Mouse (Mus musculus) heart, adult 2 months (tissue): ENCODE data around the gene Edem1. TPM values are rescaled to one million over a fixed set of nuclear protein-coding genes. Genes with fewer than 3 reads are reported as not detected.

ENCODE experiments used
- DNase-seq, 2 experiments: peaks; one replicate each; pipeline ENCODE4 v3.0.0; 2021
- H3K27ac ChIP-seq: fragments of 200-600 bp; 2 replicates; pipeline ENCODE4 v1.8.1; 2022
- H3K27me3 ChIP-seq: fragments of 200-500 bp; 2 replicates; pipeline ENCODE4 v1.6.1; 2012; ENCODE audit warnings: mild to moderate bottlenecking, low read length, inconsistent platforms, mixed read lengths; ENCODE audit not compliant: control insufficient read depth, insufficient read depth
- H3K36me3 ChIP-seq: fragments of 200-500 bp; 2 replicates; pipeline ENCODE4 v1.6.1; 2012; ENCODE audit warnings: low read length, inconsistent platforms; ENCODE audit not compliant: control insufficient read depth, insufficient read depth
- H3K4me1 ChIP-seq: fragments of 200-500 bp; 2 replicates; pipeline ENCODE4 v1.6.1; 2011; ENCODE audit warnings: low read length; ENCODE audit not compliant: control insufficient read depth, insufficient read depth
- H3K4me3 ChIP-seq: fragments of 200-600 bp; 2 replicates; pipeline ENCODE4 v1.8.1; 2022
- H3K79me2 ChIP-seq: fragments of 200-500 bp; replicated peaks from 2 replicates; pipeline ENCODE4 v1.6.1; 2012; ENCODE audit warnings: mild to moderate bottlenecking, inconsistent platforms, low read length, moderate library complexity, mixed read lengths; ENCODE audit not compliant: control insufficient read depth, insufficient read depth
- H3K9ac ChIP-seq: fragments of 200-500 bp; 2 replicates; pipeline ENCODE4 v1.6.1; 2012; ENCODE audit warnings: low read depth, mild to moderate bottlenecking, control low read depth, inconsistent platforms, low read length, mixed read lengths
- CTCF ChIP-seq: fragments of 200-600 bp; IDR thresholded peaks from 2 replicates; pipeline ENCODE4 v1.8.1; 2022; ENCODE audit warnings: antibody characterized with exemption, mild to moderate bottlenecking, moderate library complexity
- EP300 ChIP-seq: fragments of 200-500 bp; IDR thresholded peaks from 2 replicates; pipeline ENCODE4 v1.6.1; 2011; ENCODE audit warnings: low read depth, low read length, control low read depth; ENCODE audit not compliant: insufficient read depth
- POLR2A ChIP-seq: fragments of 200-500 bp; IDR thresholded peaks from 2 replicates; pipeline ENCODE4 v1.6.1; 2011; ENCODE audit warnings: mild to moderate bottlenecking, low read depth, low read length, control low read depth; ENCODE audit not compliant: insufficient read depth
- WGBS: fragments of 180-500 bp; shearing (Covaris S2); methylation state at CpG from one replicate; pipeline ENCODE4 v1.1.7; 2018; 5-methylcytosine and 5-hydroxymethylcytosine counted together
- intact Hi-C: fragments of 180-260 bp; cut with DNase I; formaldehyde crosslinking; loops from one replicate; pipeline ENCODE4 v1.15.1; 2025
- polyA plus RNA-seq: library from polyadenylated mRNA; depleted of rRNA; stranded (reverse); fragments of >200 nt; gene quantifications from 2 replicates; pipeline ENCODE4 v1.2.3, GENCODE M21; 2012; rRNA removed
- total RNA-seq, 2 experiments: library from RNA; stranded (reverse); gene quantifications; 2 replicates each; pipeline ENCODE4 v1.2.3; 2021

The Edem1 gene
- total and polyA plus RNA-seq, 3 experiments = 6.0 to 13.8 (median 10.1) TPM

GRCm38 (mm10) chr6:108895976-108896375 is 67.5 kb downstream of the Edem1 start:
- no peaks in the 10 kb centered on the region for H3K4me1 ChIP-seq
- intact Hi-C loops = no loop called here
- H3K79me2 ChIP-seq = no peaks in the 10 kb centered on the region
- DNase-seq = no peak
- WGBS = 91% methylated on average over 3 of the region's 3 CpGs
- no peak overlapping the region for H3K9ac ChIP-seq
- H3K27ac ChIP-seq = no peak overlapping the region
- no peak overlapping the region for H3K4me3 ChIP-seq
- no peaks in the 10 kb centered on the region for H3K27me3 ChIP-seq
- TF ChIP-seq EP300 (no peak), POLR2A (no peak), CTCF (no peak)
- no peaks in the 10 kb centered on the region for H3K36me3 ChIP-seq

DNA sequence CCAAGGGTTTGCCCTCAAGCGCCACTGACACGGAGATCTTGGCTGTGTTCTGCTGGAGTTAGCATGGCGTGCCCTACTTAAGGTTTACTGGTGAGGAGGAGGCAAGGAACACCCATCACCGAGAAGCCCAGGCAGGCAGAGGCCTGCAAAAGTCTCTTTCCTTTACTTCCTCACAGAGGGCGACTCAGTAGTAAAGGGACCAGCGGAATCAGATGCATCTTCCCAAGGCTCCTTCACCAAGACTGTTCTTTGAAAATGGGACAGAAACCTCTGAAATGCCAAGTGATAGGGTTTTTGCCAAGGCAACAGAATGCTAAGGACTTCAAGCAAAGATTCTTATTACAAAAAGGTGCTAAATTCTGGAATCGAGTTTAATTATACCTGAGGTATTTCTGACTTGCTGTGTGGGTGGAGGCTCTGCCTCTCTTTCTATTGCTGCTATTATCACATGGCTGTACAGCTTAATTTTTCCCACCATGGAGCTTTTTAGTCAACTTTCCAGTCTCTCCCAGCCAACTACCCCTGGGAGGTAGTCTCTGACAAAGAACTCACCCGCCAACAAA is 68.2 kb downstream of the Edem1 start:
- DNase-seq = no peak
- no peak overlapping the region for H3K4me3 ChIP-seq
- WGBS = 77% methylated on average over 8 of the region's 8 CpGs
- TF ChIP-seq POLR2A = no peak
- no peaks in the 10 kb centered on the region for H3K36me3 ChIP-seq
- no peak overlapping the region for H3K9ac ChIP-seq
- no peak overlapping the region for H3K27ac ChIP-seq
- H3K4me1 ChIP-seq = no peaks in the 10 kb centered on the region
- H3K79me2 ChIP-seq = no peaks in the 10 kb centered on the region
- intact Hi-C loops = no loop called here
- H3K27me3 ChIP-seq = no peaks in the 10 kb centered on the region

GRCm38 (mm10) chr6:108899231-108899630 is 70.8 kb downstream of the Edem1 start:
- Histone ChIP-seq H3K79me2 (no peaks in the 10 kb centered on the region), H3K36me3 (no peaks in the 10 kb centered on the region), H3K27me3 (no peaks in the 10 kb centered on the region), H3K9ac (no peak overlapping the region), H3K4me1 (no peaks in the 10 kb centered on the region), H3K27ac (no peak overlapping the region), H3K4me3 (no peak overlapping the region)
- intact Hi-C loops = no loop called here
- no peak for DNase-seq
- TF ChIP-seq EP300 (no peak), CTCF (no peak), POLR2A (no peak)
- WGBS = 57% methylated on average over 2 of the region's 2 CpGs

- Histone ChIP-seq H3K79me2 (no peaks in the 10 kb centered on the region), H3K4me3 (no peak overlapping the region), H3K36me3 (no peaks in the 10 kb centered on the region), H3K27ac (no peak overlapping the region), H3K4me1 (no peaks in the 10 kb centered on the region), H3K9ac (no peak overlapping the region), H3K27me3 (no peaks in the 10 kb centered on the region)
- intact Hi-C loops = no loop called here
- DNase-seq = no peak
- TF ChIP-seq CTCF (no peak), POLR2A (no peak), EP300 (no peak)
Measured at GRCm38 (mm10) chr6:108902124-108902523, 73.7 kb downstream of the Edem1 start.

DNA sequence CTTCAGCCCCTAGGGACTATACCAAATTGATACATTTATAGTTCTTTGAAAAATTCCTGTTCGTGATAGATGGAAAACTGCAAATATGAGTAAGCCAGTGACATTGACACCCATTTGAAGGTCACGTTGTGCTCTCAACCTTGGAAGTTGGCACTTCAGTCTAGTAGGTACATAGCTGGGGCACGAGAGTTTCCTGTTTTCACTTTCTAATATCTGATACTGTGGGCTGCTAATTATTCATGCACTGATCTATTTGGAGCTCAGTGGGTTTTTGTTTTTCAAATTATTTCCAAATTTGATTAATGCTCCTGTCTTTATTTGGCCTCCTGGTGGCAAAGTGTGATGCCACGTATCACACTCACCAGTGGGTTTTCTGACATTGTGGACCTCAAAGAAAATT is 74.8 kb downstream of the Edem1 start:
- no peaks in the 10 kb centered on the region for H3K27me3 ChIP-seq
- H3K27ac ChIP-seq = no peak overlapping the region
- no peak overlapping the region for H3K9ac ChIP-seq
- no peaks in the 10 kb centered on the region for H3K79me2 ChIP-seq
- intact Hi-C loops = no loop called here
- DNase-seq = no peak
- H3K4me3 ChIP-seq = no peak overlapping the region
- 82% methylated on average over 4 of the region's 4 CpGs for WGBS
- H3K4me1 ChIP-seq = no peaks in the 10 kb centered on the region
- TF ChIP-seq CTCF = no peak
- no peak for TF ChIP-seq EP300
- TF ChIP-seq POLR2A = no peak
- H3K36me3 ChIP-seq = no peaks in the 10 kb centered on the region

- Histone ChIP-seq H3K79me2 (no peaks in the 10 kb centered on the region), H3K4me1 (peaks cover 1% of the 10 kb centered on the region; the same call in 1 of the 2 replicates), H3K27me3 (no peaks in the 10 kb centered on the region), H3K4me3 (no peak overlapping the region), H3K27ac (no peak overlapping the region), H3K9ac (no peak overlapping the region), H3K36me3 (no peaks in the 10 kb centered on the region)
- no peak for DNase-seq
- intact Hi-C loops = no loop called here
- WGBS = 33% methylated on average over 1 of the region's 1 CpGs
- no peak for TF ChIP-seq POLR2A
- TF ChIP-seq EP300 = no peak
- no peak for TF ChIP-seq CTCF
Measured at GRCm38 (mm10) chr6:108906539-108906938, 78.1 kb downstream of the Edem1 start.

Other genes starting within 250 kb of the Edem1 start
- 10 to 100 TPM; 31.1 to 64.6 TPM for gene Bhlhe40, start 168.0 kb upstream of the Edem1 start, total RNA-seq
- gene Bhlhe40, start 168.0 kb upstream of the Edem1 start, polyA plus RNA-seq = 21.2 and 27.9 TPM in 2 replicates
- gene Arl8b, start 45.5 kb upstream of the Edem1 start, total RNA-seq = 100 to 1,000 TPM in 1 of 2 experiments, 10 to 100 TPM in 1; 93.0 to 101 TPM
- 21.5 and 39.1 TPM in 2 replicates for gene Arl8b, start 45.5 kb upstream of the Edem1 start, polyA plus RNA-seq